Mouse (Mus musculus): ENCODE data around the gene Olfr449. TPM values are rescaled to one million over a fixed set of nuclear protein-coding genes. Genes with fewer than 3 reads are reported as not detected.

Gene Olfr449
- polyA plus RNA-seq, 1 experiment from 2014 or later: not detected

Other genes starting within 250 kb of the Olfr449 start
- not detected in 2 replicates for gene Tcaf3, start 236.7 kb upstream of the Olfr449 start, polyA plus RNA-seq (2015; fragmentation: Nextera tagmentation; extraction: Ambion mirVana)
- 1.0 and 1.6 TPM in 2 replicates for gene Tcaf2, start 189.1 kb upstream of the Olfr449 start, polyA plus RNA-seq (2015; fragmentation: Nextera tagmentation; extraction: Ambion mirVana)
- 211 and 221 TPM in 2 replicates for gene Tcaf1, start 124.3 kb upstream of the Olfr449 start, polyA plus RNA-seq (2015; fragmentation: Nextera tagmentation; extraction: Ambion mirVana)
- gene Olfr453, start 95.0 kb upstream of the Olfr449 start, polyA plus RNA-seq (2015; fragmentation: Nextera tagmentation; extraction: Ambion mirVana): not detected in 2 replicates
- not detected in 2 replicates for gene Olfr38, start 78.0 kb upstream of the Olfr449 start, polyA plus RNA-seq (2015; fragmentation: Nextera tagmentation; extraction: Ambion mirVana)
- gene Olfr452, start 49.3 kb upstream of the Olfr449 start, polyA plus RNA-seq (2015; fragmentation: Nextera tagmentation; extraction: Ambion mirVana): not detected in 2 replicates
- gene Olfr450, start 22.4 kb upstream of the Olfr449 start, polyA plus RNA-seq (2015; fragmentation: Nextera tagmentation; extraction: Ambion mirVana): not detected in 2 replicates
- gene Olfr448, start 56.1 kb downstream of the Olfr449 start, polyA plus RNA-seq (2015; fragmentation: Nextera tagmentation; extraction: Ambion mirVana): not detected in 2 replicates
- gene Olfr447, start 74.5 kb downstream of the Olfr449 start, polyA plus RNA-seq (2015; fragmentation: Nextera tagmentation; extraction: Ambion mirVana): not detected in 2 replicates
- not detected in 2 replicates for gene Olfr446, start 87.0 kb downstream of the Olfr449 start, polyA plus RNA-seq (2015; fragmentation: Nextera tagmentation; extraction: Ambion mirVana)
- not detected in 2 replicates for gene Olfr444, start 114.7 kb downstream of the Olfr449 start, polyA plus RNA-seq (2015; fragmentation: Nextera tagmentation; extraction: Ambion mirVana)